Mouse (Mus musculus): Measurements from ENCODE around the gene Nanos2. TPM values are rescaled to one million over a fixed set of nuclear protein-coding genes. Genes with fewer than 3 reads are reported as not detected.

Nanos2 gene
- total RNA-seq, 1 experiment from 2014 or later: not detected

DNA sequence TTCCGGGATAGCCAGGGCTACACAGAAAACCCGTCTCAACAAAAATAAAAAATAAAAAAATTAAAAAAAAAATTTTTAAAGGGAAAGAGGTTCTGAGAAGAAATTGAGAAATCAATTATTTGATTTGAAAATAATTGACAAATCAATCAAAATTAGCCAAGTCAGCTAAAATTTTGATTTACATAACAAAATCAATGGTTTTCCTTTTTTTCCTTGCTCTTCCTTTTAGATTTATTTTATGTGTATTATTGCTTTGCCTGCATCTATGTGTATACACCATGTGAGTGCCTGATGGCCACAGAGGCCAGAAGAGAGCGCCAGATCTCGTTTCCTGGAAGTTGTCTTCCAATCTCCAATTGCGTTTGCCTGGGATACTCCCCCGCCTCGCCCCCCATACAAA lies 30.7 kb downstream of the Nanos2 start:
- no peak for DNase-seq

DNA sequence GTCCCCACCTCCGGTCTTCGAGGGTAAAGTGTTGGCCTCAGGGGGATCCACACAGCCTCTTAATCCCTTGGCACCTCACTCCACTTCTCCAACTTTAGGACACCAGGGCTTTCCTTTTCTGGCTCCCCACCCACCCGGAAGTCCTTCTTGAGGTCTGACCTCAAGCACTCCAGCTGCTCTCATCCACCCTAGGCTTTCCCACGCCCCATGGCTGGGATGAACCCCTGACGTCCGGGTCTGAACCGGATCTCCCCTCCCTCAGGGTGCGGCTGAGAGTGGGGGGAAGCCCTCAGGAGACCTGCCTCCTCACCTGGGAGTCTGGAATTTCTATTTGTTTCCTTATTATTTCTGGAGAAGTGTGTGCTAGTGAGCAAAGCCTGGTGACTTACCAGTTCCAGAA lies 33.8 kb downstream of the Nanos2 start:
- no peak for DNase-seq

DNA sequence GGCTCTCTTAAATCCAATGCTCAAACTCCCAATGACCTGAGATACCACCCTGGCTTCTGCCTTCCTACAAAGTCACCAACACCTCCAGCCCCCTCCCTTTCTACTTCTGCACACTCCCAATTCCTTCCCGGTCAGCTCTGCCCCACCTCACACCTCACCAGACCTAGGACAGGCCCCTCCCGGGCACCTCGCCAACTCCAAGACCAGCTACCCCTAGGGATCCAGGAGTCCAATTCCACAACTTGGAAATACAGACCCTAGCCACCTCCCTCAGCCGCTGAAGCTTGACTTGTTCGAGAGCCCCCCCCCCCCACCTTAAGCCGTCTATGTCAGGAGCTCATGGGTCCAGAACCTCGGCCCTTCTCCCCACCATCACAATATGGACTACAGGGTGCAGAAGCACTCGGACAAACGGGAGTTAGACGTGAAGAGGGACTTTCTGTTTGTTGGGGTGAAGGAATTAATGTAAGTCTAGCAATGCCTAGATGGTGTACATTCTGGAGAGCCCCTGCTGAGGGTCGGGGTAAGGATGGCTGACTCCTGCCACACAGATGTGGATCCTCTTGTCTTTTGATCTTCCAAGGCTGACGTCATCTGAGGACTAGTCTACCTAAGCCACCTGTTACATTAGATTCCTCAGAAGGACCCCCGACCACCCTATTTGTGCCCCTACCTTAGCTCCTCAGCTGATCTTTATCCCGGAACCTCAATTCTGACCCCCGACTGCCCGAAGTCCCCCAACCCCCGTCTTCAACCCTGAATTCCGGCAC lies 35.2 kb downstream of the Nanos2 start:
- DNase-seq: no peak

DNA sequence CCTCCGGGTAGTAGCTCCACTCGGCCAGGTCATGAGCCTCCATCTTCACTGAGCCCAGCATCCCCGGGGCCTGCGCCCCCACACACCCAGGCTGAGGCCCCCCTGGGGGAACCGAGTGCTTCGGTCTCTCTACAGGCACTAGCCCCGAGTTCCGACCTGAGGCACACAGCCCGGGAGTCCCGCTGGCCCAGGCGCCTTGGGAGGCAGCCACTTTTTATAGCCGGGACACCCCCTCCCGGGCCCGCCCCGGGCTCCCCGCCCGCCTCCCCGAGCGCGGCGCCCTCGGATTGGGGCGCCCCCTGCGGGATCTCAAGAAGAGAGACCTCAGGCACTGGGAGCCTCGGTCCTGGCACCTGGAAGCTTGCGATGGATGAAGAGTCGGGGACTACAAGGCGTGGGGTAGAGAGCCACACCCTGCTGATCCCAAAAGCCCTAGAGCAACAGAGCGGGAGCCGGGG lies 36.2 kb downstream of the Nanos2 start, which contains the start of gene Foxa3:
Foxa3 (minus strand) TSS at position 182 of the 458 bp plus-strand sequence.
- peak; percentile 70 for DNase-seq

DNA sequence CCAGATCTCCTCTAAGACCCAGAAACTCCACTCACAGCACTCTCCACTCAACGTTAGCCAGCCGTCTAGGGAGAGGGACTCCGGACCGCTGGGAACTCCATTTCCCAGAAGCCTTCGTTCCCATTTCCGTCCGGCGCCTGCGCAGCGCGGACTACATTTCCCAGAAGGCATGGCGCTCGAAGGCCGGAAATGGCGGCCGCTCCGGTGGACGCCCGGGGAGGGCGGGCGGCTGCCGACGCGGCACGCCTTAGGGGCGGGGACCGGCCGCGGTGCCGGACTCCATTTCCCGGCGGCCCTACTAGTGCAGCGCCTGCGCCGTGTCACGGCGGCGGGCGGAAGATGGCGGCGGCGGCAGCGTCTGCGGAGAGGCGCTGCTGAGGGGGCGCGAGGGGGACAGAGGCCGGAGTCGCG lies 36.9 kb downstream of the Nanos2 start, which contains the start of gene Sympk:
Sympk (plus strand) TSS at position 282 of the 411 bp plus-strand sequence.
- DNase-seq: peak; percentile 97

DNA sequence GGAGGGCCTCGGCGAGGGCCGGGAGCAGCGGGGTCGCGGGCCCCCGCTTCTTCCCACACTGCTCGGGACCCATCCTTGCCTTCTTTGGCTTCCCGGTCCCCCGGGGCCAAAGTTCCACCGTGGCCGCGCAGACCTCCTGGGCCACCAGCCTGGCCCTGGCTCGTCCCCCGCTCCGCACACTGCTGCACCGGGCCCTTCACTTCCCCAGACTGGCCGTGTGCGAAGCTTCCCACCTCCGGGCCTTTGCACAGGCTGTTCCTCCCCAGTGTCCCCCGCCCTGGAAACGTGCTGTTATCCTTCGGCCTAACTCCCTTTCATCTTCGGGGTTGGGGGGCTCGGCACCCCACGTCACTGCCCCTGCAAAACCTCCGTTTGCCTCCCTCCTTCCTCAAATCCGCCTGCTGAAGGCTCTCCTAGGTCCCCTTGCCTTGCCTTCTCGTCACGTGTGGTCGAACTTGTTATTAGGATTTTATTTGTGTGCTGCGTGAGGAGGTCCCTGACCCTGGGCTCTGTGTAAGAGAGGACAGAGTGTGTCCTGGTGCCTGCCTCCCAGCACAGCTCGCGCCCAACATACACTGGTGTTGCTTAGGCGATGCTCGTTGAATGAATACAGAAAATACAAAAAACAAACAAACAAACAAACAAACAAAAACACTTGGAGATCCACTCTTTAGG lies 37.5 kb downstream of the Nanos2 start:
- peak; percentile 57 for DNase-seq

DNA sequence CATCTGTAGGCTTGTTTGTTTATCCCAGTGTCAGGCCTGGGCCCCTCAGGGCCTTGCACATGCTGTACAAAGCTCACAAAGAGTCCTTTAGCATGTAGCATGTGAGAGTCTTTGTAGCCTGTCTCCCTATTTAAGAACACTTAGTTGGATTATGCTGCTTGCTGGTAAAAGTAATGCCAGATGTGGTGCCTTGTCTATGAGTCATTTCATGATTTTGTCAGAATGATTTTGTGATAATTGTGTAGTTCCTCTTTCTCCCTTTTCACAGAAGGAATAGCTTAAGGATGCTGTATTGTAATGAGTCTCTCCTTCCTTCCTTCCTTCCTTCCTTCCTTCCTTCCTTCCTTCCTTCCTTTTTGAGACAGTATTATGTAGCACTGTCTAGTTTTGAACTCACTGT lies 40.9 kb downstream of the Nanos2 start:
- no peak for DNase-seq

DNA sequence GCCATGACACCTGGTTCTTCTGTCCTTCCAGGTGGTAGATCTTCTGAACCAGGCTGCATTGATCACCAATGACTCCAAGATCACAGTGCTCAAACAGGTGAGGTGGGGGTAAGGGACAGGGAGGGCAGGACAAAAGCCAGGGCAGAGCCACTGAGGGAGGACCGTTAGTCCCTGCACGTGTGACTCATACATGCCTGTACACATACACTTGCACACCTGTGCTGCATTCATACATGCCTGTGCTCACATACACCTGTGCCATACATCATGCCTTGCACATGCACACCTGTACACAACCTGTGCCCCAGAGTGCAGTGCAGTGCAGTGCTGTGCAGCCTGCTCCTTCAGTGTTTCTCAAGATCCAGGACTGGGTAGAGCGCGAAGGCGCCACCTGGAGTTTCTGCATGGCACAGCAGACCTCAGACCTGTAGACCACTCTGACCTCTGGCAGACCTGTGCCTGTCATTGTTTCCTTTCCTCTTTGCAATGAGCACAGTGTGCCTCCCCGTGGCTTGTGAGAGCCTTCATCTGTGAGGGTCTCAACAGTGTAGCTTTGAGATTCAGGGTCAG lies 42.0 kb downstream of the Nanos2 start:
- peak; percentile 68 for DNase-seq

DNA sequence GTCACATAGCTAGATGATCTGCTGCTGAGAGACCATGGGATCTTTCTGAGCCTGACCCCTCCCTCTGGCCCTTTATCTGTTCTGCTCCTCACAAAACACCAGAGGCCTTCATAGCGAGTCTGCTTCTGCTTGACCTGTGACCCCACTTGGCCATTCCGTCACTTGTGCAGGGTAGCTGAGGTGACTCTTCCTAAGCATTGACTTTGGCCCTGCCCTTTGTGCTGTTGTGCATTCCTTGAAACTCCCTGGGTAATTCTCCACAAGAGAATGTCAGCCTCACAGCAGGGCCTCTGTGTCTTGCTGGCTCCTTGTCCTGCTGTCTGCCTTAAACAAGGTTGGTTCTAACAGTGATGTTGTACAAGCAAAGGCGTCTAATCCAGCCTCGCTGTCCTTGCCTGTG lies 44.4 kb downstream of the Nanos2 start:
- DNase-seq: no peak

Other genes starting within 250 kb of the Nanos2 start
- gene Psg19, start 188.9 kb upstream of the Nanos2 start, total RNA-seq (2021): not detected in 2 replicates
- gene Psg17, start 165.8 kb upstream of the Nanos2 start, total RNA-seq (2021): not detected in 2 replicates
- 5.1 and 6.3 TPM in 2 replicates for gene Mill2, start 147.4 kb upstream of the Nanos2 start, total RNA-seq (2021)
- 2.3 and 4.5 TPM in 2 replicates for gene Pglyrp1, start 116.1 kb upstream of the Nanos2 start, total RNA-seq (2021)
- 12.2 and 12.9 TPM in 2 replicates for gene Ccdc61, start 77.0 kb upstream of the Nanos2 start, total RNA-seq (2021)
- 7.2 and 8.0 TPM in 2 replicates for gene Nova2, start 61.5 kb upstream of the Nanos2 start, total RNA-seq (2021)
- gene Mypop, start 3.8 kb downstream of the Nanos2 start, total RNA-seq (2021): 7.1 and 8.2 TPM in 2 replicates
- 35.9 and 38.6 TPM in 2 replicates for gene Irf2bp1, start 16.6 kb downstream of the Nanos2 start, total RNA-seq (2021)
- gene Foxa3, start 36.1 kb downstream of the Nanos2 start, total RNA-seq (2021): 0.34 and 6.8 TPM in 2 replicates
- gene Sympk, start 37.0 kb downstream of the Nanos2 start, total RNA-seq (2021): 83.7 and 84.3 TPM in 2 replicates
- not detected in 2 replicates for gene Rsph6a, start 67.3 kb downstream of the Nanos2 start, total RNA-seq (2021)
- 45.7 and 47.7 TPM in 2 replicates for gene Dmwd, start 88.8 kb downstream of the Nanos2 start, total RNA-seq (2021)
- gene Dmpk, start 96.4 kb downstream of the Nanos2 start, total RNA-seq (2021): 64.2 and 65.6 TPM in 2 replicates
- gene Six5, start 107.2 kb downstream of the Nanos2 start, total RNA-seq (2021): 13.3 and 15.3 TPM in 2 replicates
- gene Gm4969, start 131.0 kb downstream of the Nanos2 start, total RNA-seq (2021): 0.19 TPM in 1 of 2 replicates, not detected in the other
- 11.2 and 11.9 TPM in 2 replicates for gene Fbxo46, start 132.5 kb downstream of the Nanos2 start, total RNA-seq (2021)
- 13.2 and 15.2 TPM in 2 replicates for gene Qpctl, start 161.9 kb downstream of the Nanos2 start, total RNA-seq (2021)
- gene Snrpd2, start 162.3 kb downstream of the Nanos2 start, total RNA-seq (2021): 79.1 and 87.8 TPM in 2 replicates
- gene Gipr, start 178.7 kb downstream of the Nanos2 start, total RNA-seq (2021): 0.71 and 0.93 TPM in 2 replicates
- 36.9 and 46.6 TPM in 2 replicates for gene Eml2, start 189.0 kb downstream of the Nanos2 start, total RNA-seq (2021)
- 9.7 and 12.4 TPM in 2 replicates for gene Gpr4, start 225.1 kb downstream of the Nanos2 start, total RNA-seq (2021)
- 27.5 and 28.5 TPM in 2 replicates for gene Opa3, start 240.9 kb downstream of the Nanos2 start, total RNA-seq (2021)